Mouse (Mus musculus) embryonic fibroblast, embryonic 13.5 days (primary cell): ENCODE measurements at regions not wholly inside any gene's neighbourhood (a gene's known extent, or its start where the extent isn't known, plus 50 kb on each side); places are given as distances from the start of the nearest gene placed in this dataset.
A peak's percentile ranks its signal among the peaks of the same experiment; 100 is the strongest.

Experiments used
- CTCF ChIP-seq: IDR thresholded peaks from 2 replicates; pipeline ENCODE4 v1.5.1; 2011; ENCODE audit warnings: mild to moderate bottlenecking, control low read depth, low read length, moderate library complexity, borderline replicate concordance; ENCODE audit not compliant: insufficient read depth
- POLR2A ChIP-seq: IDR thresholded peaks from 2 replicates; pipeline ENCODE4 v1.6.1; 2011; ENCODE audit warnings: low read depth, mild to moderate bottlenecking, control low read depth, low read length, moderate library complexity

DNA sequence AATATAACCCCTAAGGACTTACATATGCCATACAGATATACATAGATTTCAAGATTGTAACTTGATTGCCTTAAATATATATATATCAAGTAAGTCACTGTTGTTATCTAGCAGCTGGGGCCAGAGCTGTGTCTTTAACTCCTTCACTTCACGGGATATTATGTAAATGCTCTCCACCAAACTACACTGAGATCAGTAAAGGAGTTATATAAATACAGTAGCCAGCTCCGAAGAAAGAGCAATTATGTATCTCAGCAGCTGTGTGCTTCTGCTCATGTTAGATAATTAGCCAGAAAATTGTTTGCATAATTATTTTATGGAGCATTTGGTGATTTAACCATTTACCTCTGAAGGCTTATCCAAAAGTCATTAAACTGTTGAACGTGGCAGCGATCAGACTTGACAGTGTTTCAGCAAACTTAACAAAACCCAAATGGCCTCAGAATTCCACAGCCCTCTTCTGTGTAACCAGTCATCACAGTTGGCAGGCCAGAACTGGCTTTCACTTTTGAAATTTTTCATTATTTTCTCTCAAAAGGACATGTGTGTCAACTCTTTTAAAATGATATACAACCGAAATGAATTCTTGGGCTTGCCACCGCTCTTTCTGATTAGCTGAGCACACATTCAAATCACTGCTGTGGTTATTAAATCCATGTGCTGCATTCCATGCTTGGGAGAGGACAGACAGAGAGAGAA, 107.8 kb downstream of the Fzd1 start:
- TF ChIP-seq CTCF (no peak), POLR2A (peak; percentile 28; the same call in 1 of the 2 replicates)
